Mouse (Mus musculus): ENCODE results near the gene Gm28372. TPM values are rescaled to one million over a fixed set of nuclear protein-coding genes. Genes with fewer than 3 reads are reported as not detected.
"Not testable (repeated sequence)": the region's sequence is repeated elsewhere in the genome, so short reads cannot be mapped to it uniquely, and the experiment has no call there.

Gene Gm28372
- total RNA-seq (2015) (not detected in 2 replicates), total RNA-seq (2017) (not detected in 2 replicates)

- no peak for ATAC-seq (ENCODE audit: poor library complexity, severe bottlenecking)
Measured at GRCm38 (mm10) chr2:130404939-130405338, at the start of gene Gm28372, which contains the start of gene 1700020A23Rik. Gene Gm28372, plus strand, starts transcription at chr2:130405239. Gene 1700020A23Rik, plus strand, starts transcription at chr2:130405259.

- no peak for ATAC-seq (ENCODE audit: poor library complexity, severe bottlenecking)
Measured at GRCm38 (mm10) chr2:130357551-130357950, 47.5 kb upstream of the Gm28372 start.

- no peak for ATAC-seq (ENCODE audit: poor library complexity, severe bottlenecking)
Measured at GRCm38 (mm10) chr2:130358852-130359251, 46.2 kb upstream of the Gm28372 start.

- ATAC-seq (ENCODE audit: poor library complexity, severe bottlenecking) = no peak
Measured at GRCm38 (mm10) chr2:130362511-130363026, 42.5 kb upstream of the Gm28372 start.

- no peak for ATAC-seq (ENCODE audit: poor library complexity, severe bottlenecking)
Measured at GRCm38 (mm10) chr2:130365211-130366094, 39.6 kb upstream of the Gm28372 start.

DNA sequence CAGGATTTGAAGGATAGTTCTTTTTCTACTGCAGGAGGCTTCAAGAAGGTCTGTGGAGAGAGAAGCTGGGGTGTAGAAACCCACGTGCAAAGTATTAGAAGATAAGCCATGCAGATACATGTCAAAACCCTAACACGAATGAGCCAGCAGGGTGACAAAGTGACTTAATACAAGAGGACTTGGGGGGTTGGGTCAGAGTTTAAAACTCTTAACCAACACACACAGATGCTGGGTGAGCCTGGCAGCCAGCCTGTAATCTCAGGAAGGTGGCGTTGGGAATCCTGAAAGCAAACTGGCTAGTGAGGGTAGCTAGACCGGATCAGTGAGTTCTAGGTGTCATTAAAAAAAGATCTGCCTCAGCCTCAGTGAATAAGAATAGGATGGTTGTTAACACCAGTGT is 37.7 kb upstream of the Gm28372 start:
- ATAC-seq (ENCODE audit: poor library complexity, severe bottlenecking) = no peak

DNA sequence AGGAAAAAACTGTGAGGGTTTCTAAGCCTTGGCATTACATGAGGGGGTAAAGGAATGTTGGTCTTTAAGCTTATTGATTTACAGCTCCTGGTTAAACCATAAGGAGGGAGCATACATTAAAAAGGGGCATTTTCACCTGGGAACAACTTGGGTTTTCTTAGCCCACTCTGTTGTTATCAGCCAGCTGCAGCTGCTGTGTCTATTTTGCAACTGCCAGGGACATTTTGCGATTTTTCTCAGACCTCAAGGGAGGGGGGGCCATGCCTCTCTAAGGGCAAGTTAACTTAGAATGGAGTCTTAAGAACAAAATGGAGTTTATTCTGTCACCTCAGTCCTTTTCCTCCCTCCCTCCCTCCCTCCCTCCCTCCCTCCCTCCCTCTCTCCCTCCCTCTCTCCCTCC is 32.0 kb upstream of the Gm28372 start:
- ATAC-seq (ENCODE audit: poor library complexity, severe bottlenecking) = not testable (repeated sequence)

GRCm38 (mm10) chr2:130374951-130375350 is 30.1 kb upstream of the Gm28372 start:
- no peak for ATAC-seq (ENCODE audit: poor library complexity, severe bottlenecking)

- ATAC-seq (ENCODE audit: poor library complexity, severe bottlenecking) = no peak
Measured at GRCm38 (mm10) chr2:130383205-130383604, 21.8 kb upstream of the Gm28372 start.

- no peak for ATAC-seq (ENCODE audit: poor library complexity, severe bottlenecking)
Measured at GRCm38 (mm10) chr2:130383895-130384294, 21.1 kb upstream of the Gm28372 start.

DNA sequence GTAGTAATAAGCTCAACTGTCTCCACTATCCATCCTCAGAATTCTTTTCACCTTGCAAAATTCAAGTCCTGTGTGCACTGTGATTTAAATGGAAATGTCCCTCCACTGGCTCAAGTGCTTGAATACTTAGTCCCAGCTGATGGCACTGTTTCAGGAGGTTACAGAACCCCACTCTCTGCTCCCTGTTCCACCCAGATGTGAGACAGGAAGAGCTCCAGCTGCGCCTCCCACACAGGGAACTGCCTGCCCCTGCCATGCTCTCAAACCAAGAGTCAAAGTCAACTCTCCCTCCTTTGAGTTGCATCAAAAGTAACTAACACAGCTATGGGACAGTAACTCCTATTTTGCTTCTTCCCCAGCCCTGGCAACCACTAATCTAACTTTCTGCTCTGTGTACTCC is 18.8 kb upstream of the Gm28372 start:
- no peak for ATAC-seq (ENCODE audit: poor library complexity, severe bottlenecking)

- no peak for ATAC-seq (ENCODE audit: poor library complexity, severe bottlenecking)
Measured at GRCm38 (mm10) chr2:130388796-130389195, 16.2 kb upstream of the Gm28372 start.

- ATAC-seq (ENCODE audit: poor library complexity, severe bottlenecking) = no peak
Measured at GRCm38 (mm10) chr2:130390993-130391625, 13.9 kb upstream of the Gm28372 start.

DNA sequence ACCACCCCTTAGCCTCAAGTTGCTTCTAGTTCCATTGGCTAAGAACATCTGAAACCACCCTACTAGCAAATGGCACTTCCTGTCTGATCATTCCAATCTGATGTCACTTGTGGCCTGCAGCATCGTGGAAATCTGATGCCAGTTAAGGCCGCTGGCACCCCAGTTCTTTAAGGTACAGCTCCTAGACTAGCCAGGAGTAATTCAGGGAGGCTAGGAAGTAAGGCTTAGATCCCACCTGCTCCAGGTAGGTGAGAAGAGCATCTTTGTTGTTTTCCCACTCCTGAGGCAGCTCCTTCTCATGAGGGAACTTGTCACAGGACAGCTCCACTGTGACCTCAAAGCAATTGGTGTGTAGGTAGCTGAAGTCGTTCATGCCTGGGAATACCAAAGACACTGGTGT is 12.2 kb upstream of the Gm28372 start:
- ATAC-seq (ENCODE audit: poor library complexity, severe bottlenecking) = no peak

GRCm38 (mm10) chr2:130395696-130396095 is 9.3 kb upstream of the Gm28372 start:
- ATAC-seq (ENCODE audit: poor library complexity, severe bottlenecking) = no peak

DNA sequence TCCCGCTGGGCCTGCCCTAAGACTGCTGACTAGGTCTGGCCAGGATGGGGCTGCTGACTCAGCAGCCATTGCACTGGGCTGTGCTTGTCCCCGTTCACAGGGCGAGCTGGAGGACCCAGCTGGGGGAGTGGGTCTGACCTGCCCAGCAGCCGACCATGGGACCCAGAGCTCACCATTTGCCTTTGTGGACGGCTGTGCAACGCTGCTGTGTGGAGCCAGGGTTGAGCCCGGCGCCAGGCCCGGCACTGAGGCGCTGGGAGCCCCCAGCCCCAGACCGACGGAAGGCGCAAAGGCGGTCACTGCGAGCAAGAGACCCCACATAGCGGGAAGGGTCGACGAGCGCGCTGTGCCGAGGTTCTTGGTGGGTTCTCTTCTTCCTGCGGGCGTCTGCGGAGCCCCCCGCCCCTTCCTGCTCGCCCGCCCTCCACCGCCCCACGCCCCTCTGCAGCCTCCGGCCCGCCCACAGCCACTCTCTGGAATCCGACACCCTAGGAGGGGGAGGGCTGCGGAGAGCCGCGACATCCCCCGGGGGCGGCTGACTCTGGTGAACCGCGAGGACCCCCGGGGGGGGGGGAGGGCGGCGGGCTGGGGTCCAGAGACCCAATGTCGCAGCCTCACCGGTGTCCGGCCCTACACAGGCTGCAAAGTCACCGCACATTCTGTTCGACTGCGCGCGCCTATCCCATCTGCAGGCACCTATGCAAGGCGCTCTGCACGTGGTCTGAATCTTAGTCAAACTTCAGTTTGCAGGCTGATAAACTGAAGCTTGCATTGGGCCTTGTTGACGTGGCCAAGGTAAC is 7.7 kb upstream of the Gm28372 start, which contains the start of gene Cpxm1:
Gene Cpxm1, minus strand, starts transcription at position 389 of the 800 bp plus-strand sequence.
- ATAC-seq (ENCODE audit: poor library complexity, severe bottlenecking) = no peak

- ATAC-seq (ENCODE audit: poor library complexity, severe bottlenecking) = no peak
Measured at GRCm38 (mm10) chr2:130398091-130398490, 6.9 kb upstream of the Gm28372 start.

GRCm38 (mm10) chr2:130400046-130400445 is 5.0 kb upstream of the Gm28372 start:
- no peak for ATAC-seq (ENCODE audit: poor library complexity, severe bottlenecking)

GRCm38 (mm10) chr2:130401891-130402290 is 3.1 kb upstream of the Gm28372 start:
- ATAC-seq (ENCODE audit: poor library complexity, severe bottlenecking) = no peak

- no peak for ATAC-seq (ENCODE audit: poor library complexity, severe bottlenecking)
Measured at GRCm38 (mm10) chr2:130406178-130406577, 1.1 kb downstream of the Gm28372 start, which contains the start of gene Tmem239. Gene Tmem239, plus strand, starts transcription at chr2:130406478.

GRCm38 (mm10) chr2:130408194-130408593 is 3.2 kb downstream of the Gm28372 start:
- ATAC-seq (ENCODE audit: poor library complexity, severe bottlenecking) = no peak
